Mouse (Mus musculus) midbrain, embryonic 12.5 days (tissue): ENCODE results near the gene Apol7e. TPM values are rescaled to one million over a fixed set of nuclear protein-coding genes. Genes with fewer than 3 reads are reported as not detected.

ENCODE experiments used
- ATAC-seq: fragments of 200-750 bp; cut with Nextera tagmentation; 2 replicates; pipeline ENCODE4 v1.8.0; 2017; ENCODE audit warnings: low read depth, moderate TSS enrichment, moderate library complexity; ENCODE audit not compliant: low FRiP score
- H3K27ac ChIP-seq: fragments of 300-500 bp; sonication (generic); replicated peaks from 2 replicates; pipeline ENCODE4 v1.5.1; 2016; ENCODE audit warnings: mild to moderate bottlenecking
- H3K27me3 ChIP-seq: fragments of 300-500 bp; sonication (generic); 2 replicates; pipeline ENCODE4 v1.6.1; 2016; ENCODE audit warnings: mild to moderate bottlenecking
- H3K36me3 ChIP-seq: fragments of 300-500 bp; sonication (generic); 2 replicates; pipeline ENCODE4 v1.6.1; 2016
- H3K4me1 ChIP-seq: fragments of 300-500 bp; sonication (generic); 2 replicates; pipeline ENCODE4 v1.6.1; 2016
- H3K4me2 ChIP-seq: fragments of 300-500 bp; sonication (generic); replicated peaks from 2 replicates; pipeline ENCODE4 v1.6.1; 2016; ENCODE audit warnings: mild to moderate bottlenecking, moderate library complexity
- H3K4me3 ChIP-seq: fragments of 300-500 bp; sonication (generic); 2 replicates; pipeline ENCODE4 v1.5.1; 2016; ENCODE audit warnings: mild to moderate bottlenecking
- H3K9ac ChIP-seq: fragments of 300-500 bp; sonication (generic); replicated peaks from 2 replicates; pipeline ENCODE4 v1.6.1; 2016; ENCODE audit warnings: mild to moderate bottlenecking, moderate library complexity
- H3K9me3 ChIP-seq: fragments of 300-500 bp; sonication (generic); 2 replicates; pipeline ENCODE4 v1.6.1; 2016; ENCODE audit warnings: mild to moderate bottlenecking
- WGBS: fragments of 180-500 bp; shearing (Covaris S2); methylation state at CpG from one replicate; pipeline ENCODE4 v1.1.7; 2016; 5-methylcytosine and 5-hydroxymethylcytosine counted together
- polyA plus RNA-seq: library from polyadenylated mRNA; unstranded; fragments of >200 nt; fragmentation: Nextera tagmentation; extraction: Ambion mirVana; gene quantifications from 2 replicates; pipeline ENCODE4 v1.2.1, GENCODE M21; 2016

The Apol7e gene
- polyA plus RNA-seq, 1 experiment from 2014 or later, result not detected

DNA sequence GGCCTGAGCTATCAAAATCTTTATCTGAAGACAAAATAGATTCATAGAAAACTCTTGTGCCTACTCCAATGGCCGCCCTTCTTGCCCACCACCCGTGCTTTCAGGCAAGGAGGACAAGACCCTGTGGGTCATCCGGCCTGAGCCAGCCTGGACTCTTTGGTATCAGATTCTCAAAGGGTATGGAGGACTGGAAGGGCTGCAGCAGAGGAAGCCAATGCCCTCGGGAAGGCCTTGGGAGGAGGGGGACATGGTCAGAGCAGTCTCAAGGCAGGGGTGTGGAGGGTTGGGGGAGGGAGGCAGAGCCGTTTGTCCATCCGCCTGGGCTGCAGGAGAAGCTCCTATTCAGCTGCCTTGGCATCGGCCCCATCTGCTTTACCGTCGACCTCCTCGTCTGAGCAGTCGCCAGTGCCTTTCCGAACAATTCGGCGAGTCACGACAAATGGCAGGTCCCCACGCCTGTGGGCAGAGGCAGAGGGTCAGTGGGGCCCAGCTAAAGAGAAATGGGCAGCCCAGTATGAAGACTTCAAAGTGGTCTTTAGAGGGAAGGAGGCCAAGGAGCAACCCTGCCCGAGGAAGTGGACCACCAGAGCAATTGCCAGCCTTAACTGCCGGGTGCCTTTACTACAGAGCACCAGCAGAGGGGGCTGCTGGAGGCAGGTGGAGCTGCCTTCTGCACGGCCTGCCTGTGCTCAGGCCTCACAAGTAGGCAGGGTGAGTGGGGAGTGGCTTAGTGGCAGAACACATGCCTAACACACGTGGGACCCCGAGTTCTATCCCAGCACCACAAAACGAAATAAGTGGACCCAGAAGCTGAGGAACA lies 63.1 kb downstream of the Apol7e start:
- ATAC-seq, result no peak
- Histone ChIP-seq H3K9ac (no peak overlapping the region), H3K4me1 (no peaks in the 10 kb centered on the region), H3K4me2 (no peak overlapping the region), H3K27me3 (no peaks in the 10 kb centered on the region), H3K4me3 (no peak overlapping the region), H3K27ac (no peak overlapping the region), H3K36me3 (peaks cover 53% of the 10 kb centered on the region), H3K9me3 (no peaks in the 10 kb centered on the region)
- WGBS, result 81% methylated on average over 22 of the region's 22 CpGs

- Histone ChIP-seq H3K9ac (no peak overlapping the region), H3K4me2 (no peak overlapping the region), H3K4me1 (no peaks in the 10 kb centered on the region), H3K4me3 (no peak overlapping the region), H3K36me3 (peaks cover 66% of the 10 kb centered on the region), H3K27ac (no peak overlapping the region), H3K9me3 (no peaks in the 10 kb centered on the region), H3K27me3 (no peaks in the 10 kb centered on the region)
- ATAC-seq, result no peak
- WGBS, result 94% methylated on average over 16 of the region's 16 CpGs
Observed at GRCm38 (mm10) chr15:77763050-77763449, 64.4 kb downstream of the Apol7e start.

DNA sequence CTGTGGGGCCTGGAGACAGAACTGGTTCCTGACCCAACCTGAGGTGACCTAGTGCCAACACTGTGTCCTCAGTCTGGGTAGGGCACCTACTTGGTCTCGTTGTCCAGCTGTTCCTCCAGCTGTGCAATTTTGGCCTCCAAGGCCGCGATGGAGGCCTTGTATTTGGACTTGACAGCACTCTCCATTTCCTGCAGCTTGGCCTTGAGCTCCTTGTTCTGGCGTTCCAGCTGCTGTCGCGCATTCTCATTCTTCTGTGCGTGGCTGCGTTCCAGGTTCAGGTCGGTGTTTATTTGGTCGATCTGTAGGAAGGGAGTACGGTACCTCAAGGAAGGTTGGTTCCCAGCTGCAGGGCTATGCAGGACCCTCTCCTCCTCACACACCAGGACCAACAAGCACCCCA lies 65.0 kb downstream of the Apol7e start:
- no peak overlapping the region for H3K4me2 ChIP-seq
- no peaks in the 10 kb centered on the region for H3K27me3 ChIP-seq
- 95% methylated on average over 11 of the region's 11 CpGs for WGBS
- no peak for ATAC-seq
- H3K36me3 ChIP-seq, result peaks cover 73% of the 10 kb centered on the region
- H3K4me3 ChIP-seq, result no peak overlapping the region
- no peak overlapping the region for H3K27ac ChIP-seq
- H3K4me1 ChIP-seq, result no peaks in the 10 kb centered on the region
- H3K9me3 ChIP-seq, result no peaks in the 10 kb centered on the region
- no peak overlapping the region for H3K9ac ChIP-seq

DNA sequence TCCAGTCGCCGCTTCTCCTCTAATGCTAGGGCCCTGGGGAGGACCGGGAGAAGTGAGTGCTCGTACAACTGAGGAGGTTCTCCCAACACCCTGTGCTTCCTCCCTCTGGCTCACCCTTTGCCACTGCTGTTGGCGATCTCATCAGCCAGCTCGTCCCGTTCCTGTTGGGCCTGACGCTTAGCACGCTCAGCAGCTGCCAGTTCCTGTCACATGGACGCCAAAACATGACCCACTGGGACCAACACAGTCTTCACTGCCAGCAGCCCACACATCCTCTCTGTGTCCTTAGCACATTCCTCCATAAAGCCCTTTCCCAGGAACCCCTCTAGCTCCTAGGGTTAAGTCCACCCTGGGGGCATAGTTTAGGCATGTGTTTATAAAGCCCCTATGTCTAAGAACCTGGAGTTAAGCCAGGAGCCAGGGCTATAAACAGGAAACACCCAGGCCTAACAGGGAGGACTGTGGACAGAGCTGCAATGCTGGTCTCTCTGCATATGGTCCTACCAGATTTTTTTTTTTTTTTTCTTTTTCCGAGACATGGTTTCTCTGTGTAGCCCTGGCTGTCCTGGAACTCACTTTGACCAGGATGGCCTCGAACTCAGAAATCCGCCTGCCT lies 65.8 kb downstream of the Apol7e start:
- no peaks in the 10 kb centered on the region for H3K4me1 ChIP-seq
- H3K9me3 ChIP-seq, result no peaks in the 10 kb centered on the region
- H3K27ac ChIP-seq, result no peak overlapping the region
- H3K36me3 ChIP-seq, result peaks cover 81% of the 10 kb centered on the region
- no peak overlapping the region for H3K9ac ChIP-seq
- H3K4me3 ChIP-seq, result no peak overlapping the region
- WGBS, result 89% methylated on average over 13 of the region's 13 CpGs
- H3K27me3 ChIP-seq, result no peaks in the 10 kb centered on the region
- ATAC-seq, result no peak
- no peak overlapping the region for H3K4me2 ChIP-seq

GRCm38 (mm10) chr15:77765484-77766093 lies 66.9 kb downstream of the Apol7e start:
- Histone ChIP-seq H3K27ac (no peak overlapping the region), H3K4me3 (no peak overlapping the region), H3K4me1 (no peaks in the 10 kb centered on the region), H3K36me3 (peaks cover 92% of the 10 kb centered on the region), H3K9ac (no peak overlapping the region), H3K4me2 (no peak overlapping the region), H3K9me3 (no peaks in the 10 kb centered on the region), H3K27me3 (no peaks in the 10 kb centered on the region)
- 93% methylated on average over 16 of the region's 16 CpGs for WGBS
- no peak for ATAC-seq

DNA sequence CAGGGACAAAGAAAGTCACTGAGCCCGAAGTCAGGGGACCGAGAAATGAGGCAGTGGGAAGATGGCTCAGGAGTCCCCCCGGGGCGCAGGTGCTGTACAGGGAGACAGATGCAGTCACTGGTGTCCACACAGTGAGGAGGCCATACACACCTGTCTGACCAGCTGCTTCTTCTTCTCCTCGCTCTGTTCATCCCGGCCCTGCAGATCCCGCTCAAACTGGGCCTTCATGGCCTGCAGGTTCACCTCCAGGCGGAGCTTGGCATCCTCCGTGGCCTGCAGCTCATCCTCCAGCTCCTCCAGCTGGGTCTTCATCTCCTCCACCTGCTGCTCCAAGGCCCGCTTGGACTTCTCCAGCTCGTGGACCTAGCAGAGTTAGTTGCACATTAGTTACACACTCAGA lies 68.3 kb downstream of the Apol7e start:
- Histone ChIP-seq H3K4me1 (no peaks in the 10 kb centered on the region), H3K27ac (no peak overlapping the region), H3K27me3 (no peaks in the 10 kb centered on the region), H3K4me2 (no peak overlapping the region), H3K9me3 (no peaks in the 10 kb centered on the region), H3K9ac (no peak overlapping the region), H3K4me3 (no peak overlapping the region), H3K36me3 (peaks cover 95% of the 10 kb centered on the region)
- no peak for ATAC-seq
- 95% methylated on average over 11 of the region's 11 CpGs for WGBS

Other genes with a start within 250 kb of the Apol7e start
- gene Apol10a, start 221.8 kb upstream of the Apol7e start, polyA plus RNA-seq, result not detected in 2 replicates
- gene Apol11a, start 190.6 kb upstream of the Apol7e start, polyA plus RNA-seq, result not detected in 2 replicates
- gene Apol7c, start 165.5 kb upstream of the Apol7e start, polyA plus RNA-seq, result not detected in 2 replicates
- gene 1700025B11Rik, start 137.0 kb upstream of the Apol7e start, polyA plus RNA-seq, result not detected in 2 replicates
- not detected in 2 replicates for gene Apol10b, start 102.7 kb upstream of the Apol7e start, polyA plus RNA-seq
- not detected in 2 replicates for gene Gm36245, start 99.6 kb upstream of the Apol7e start, polyA plus RNA-seq
- 0.11 and 0.25 TPM in 2 replicates for gene Apol11b, start 55.6 kb upstream of the Apol7e start, polyA plus RNA-seq
- gene Apol9b, start 30.2 kb downstream of the Apol7e start, polyA plus RNA-seq, result not detected in 2 replicates
- gene Apol8, start 58.1 kb downstream of the Apol7e start, polyA plus RNA-seq, result 0.22 and 0.40 TPM in 2 replicates
- gene Myh9, start 143.3 kb downstream of the Apol7e start, polyA plus RNA-seq, result 24.9 and 29.1 TPM in 2 replicates
- 206 and 210 TPM in 2 replicates for gene Txn2, start 230.1 kb downstream of the Apol7e start, polyA plus RNA-seq